Mouse (Mus musculus) brain, embryonic 14.5 days (tissue): ENCODE measurements around the gene Trim50. TPM values are rescaled to one million over a fixed set of nuclear protein-coding genes. Genes with fewer than 3 reads are reported as not detected.

Experiments
- DNase-seq: peaks from one replicate; pipeline ENCODE4 v3.0.0-alpha.2; 2011; ENCODE audit warnings: low read depth
- CTCF ChIP-seq: fragments of 200-500 bp; IDR thresholded peaks from 2 replicates; pipeline ENCODE4 v1.5.1; 2012; ENCODE audit warnings: inconsistent platforms, mild to moderate bottlenecking, moderate library complexity, borderline replicate concordance; ENCODE audit not compliant: insufficient read depth, insufficient read length; ENCODE audit errors: extremely low read depth
- POLR2A ChIP-seq: fragments of 200-500 bp; IDR thresholded peaks from 2 replicates; pipeline ENCODE4 v1.6.1; 2012; ENCODE audit warnings: mild to moderate bottlenecking, inconsistent platforms, borderline replicate concordance; ENCODE audit not compliant: poor library complexity, insufficient read depth, insufficient read length, severe bottlenecking; ENCODE audit errors: extremely low read depth
- polyA plus RNA-seq: library from polyadenylated mRNA; depleted of rRNA; stranded (reverse); fragments of >200 nt; gene quantifications from 2 replicates; pipeline ENCODE4 v1.2.3, GENCODE M21; 2012; rRNA removed

Gene Trim50
- not detected in 2 replicates for polyA plus RNA-seq

DNA sequence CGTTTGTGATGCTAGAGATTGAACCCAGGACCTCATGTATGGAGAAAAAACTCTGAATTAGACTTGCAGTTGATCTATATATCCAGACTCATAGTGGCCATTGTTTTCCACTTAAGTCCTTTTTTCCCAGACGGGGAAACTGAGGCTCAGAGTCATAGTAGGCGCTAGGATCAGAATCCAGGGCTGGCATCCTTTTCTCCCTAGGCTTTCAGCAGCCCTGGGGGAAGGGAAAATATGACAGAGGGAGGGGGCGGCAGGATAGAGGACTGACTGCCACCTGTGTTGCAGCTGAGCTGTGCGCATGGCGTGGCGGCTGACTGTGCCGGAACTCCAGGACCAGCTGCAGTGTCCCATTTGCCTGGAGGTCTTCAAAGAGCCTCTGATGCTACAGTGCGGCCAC, at the start of gene Trim50:
TSS of gene Trim50 (plus strand) at position 301 of the 400 bp plus-strand sequence.
- TF ChIP-seq POLR2A: no peak
- TF ChIP-seq CTCF: no peak
- DNase-seq: no peak

DNA sequence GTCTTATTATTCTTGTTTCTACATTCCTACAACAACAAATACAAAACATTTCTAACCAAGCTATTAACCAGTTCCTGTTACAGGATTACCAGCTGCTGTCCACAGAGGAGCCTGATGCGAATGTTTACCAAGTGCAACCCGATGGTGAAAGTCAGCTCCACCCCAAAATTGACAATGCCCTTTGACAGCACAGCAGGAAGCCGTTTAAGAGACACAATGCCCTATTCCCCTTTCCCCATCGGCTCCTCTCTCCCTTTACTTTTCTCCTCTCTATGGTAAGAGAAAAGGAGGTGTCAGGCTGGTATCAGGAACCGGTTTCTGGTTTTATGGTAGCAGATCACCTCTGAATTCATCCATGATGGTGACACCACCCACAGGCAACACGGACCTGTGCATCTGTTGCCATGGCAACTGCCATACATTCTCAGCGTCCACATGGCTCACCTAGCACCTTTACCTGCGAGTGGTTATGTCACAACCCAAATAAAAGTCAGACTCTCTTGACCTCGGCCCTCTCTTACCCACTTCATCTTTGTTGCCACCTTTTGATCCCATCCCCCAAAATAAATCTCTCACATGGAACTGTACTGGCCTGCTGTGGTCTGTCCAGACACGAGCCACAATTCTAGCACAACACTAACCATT, 46.7 kb upstream of the Trim50 start:
- no peak for DNase-seq
- TF ChIP-seq CTCF: no peak
- no peak for TF ChIP-seq POLR2A

DNA sequence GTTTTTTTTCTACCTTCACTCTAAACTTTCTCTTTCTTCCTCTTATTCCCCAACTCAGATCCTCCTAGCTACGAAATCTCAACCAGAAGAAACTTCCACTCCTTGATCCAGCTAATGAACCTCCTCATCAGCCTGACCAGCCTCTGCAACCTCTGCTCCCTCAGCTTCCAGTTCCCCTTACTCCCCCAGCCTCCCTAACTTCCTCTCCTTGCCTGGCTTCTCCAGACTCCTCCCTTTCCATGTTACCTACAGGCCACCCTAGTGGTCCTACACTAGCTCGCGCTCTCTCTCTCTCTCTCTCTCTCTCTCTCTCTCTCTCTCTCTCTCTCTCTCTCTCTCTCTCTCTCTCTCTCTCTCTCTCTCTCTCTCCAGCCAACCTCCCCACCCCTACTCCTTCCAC, 36.9 kb upstream of the Trim50 start:
- no peak for TF ChIP-seq POLR2A
- no peak for TF ChIP-seq CTCF
- DNase-seq: no peak

DNA sequence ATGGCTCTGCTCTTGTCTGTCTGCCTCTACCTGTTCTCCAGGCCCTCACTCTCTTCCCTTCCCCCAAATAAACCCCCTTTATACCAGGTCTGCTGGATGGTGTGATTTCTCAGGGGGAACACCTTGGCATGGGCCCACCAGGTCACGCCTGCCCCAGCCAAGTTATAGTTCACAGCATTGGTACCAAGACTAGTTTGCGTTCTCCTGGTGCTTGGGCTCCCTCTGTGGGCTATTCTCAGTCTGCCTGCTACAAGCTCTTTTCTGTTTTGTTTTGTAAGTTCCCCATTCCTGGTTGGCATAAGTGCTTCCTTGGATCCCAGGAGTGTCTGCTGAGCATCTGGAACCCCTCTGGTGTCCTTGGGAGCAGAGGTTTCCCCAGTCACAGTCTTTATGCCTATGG, 33.2 kb upstream of the Trim50 start:
- DNase-seq: peak; percentile 10
- TF ChIP-seq CTCF (0 out of 2 replicates have a peak, but pooled peaks have one; percentile 8), POLR2A (no peak)

DNA sequence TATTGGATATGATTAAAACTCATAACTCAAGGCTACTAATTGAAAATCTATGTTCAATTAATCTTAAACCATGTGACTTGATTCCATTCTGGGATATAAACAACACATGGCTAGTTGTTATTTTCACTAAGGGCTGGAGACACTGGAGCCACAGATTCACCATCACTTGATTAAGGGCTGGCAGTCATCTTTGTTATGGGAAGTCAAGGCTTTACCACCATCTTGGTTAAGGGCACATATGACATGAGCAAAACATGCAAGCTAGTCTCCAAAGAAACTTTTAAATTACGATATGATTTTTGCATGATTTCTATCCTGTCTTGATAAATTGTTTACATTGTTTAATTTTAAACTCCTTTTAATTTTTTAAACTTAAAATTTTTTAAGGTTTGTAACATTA, 30.9 kb upstream of the Trim50 start:
- TF ChIP-seq CTCF (no peak), POLR2A (no peak)
- no peak for DNase-seq

DNA sequence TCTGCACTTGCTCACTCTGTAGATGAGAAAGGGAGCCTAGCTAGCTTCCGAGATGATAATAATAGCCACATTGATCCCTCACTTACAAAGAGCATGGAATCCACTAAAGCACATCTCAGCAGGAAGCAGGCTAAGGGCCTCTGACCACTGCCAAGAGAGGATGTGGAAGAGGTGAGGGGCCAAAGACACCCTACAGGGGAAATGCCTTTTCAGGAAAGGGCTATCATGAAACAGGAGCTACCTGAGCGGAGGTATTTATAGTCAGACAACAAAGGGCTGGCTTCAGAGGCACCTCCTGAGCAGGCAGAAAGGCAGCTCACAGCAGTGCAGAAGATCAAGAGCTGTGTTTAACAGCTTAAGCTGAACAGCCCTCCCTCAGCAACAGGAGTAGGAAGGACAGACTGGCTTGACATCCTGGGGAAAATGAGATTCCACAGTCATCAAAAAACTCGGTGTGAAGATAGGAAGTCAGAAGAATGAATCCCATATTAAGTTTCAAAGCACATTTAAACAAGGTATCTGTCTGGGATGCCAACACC, 26.9 kb upstream of the Trim50 start:
- peak; percentile 71 for DNase-seq
- TF ChIP-seq POLR2A: no peak
- TF ChIP-seq CTCF: no peak

DNA sequence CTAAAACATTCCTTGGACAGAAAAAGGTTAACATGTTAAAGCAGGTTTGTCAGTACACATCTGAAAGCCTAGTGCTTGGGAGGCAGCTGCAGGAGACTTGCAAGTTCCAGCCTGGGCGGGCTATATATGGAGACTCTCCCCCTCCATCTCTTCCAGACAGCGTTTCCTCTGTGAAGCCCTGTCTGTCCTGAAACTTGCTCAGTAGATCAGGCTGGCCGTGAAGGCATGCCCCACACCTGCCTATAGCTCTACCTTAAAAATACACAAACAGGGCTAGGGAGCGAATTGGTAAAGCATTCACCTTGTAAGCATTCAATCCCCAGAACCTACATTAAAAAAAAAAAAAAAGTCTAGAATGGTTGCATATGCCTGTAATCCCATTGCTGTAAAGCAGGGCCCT, 23.6 kb upstream of the Trim50 start:
- DNase-seq: no peak

DNA sequence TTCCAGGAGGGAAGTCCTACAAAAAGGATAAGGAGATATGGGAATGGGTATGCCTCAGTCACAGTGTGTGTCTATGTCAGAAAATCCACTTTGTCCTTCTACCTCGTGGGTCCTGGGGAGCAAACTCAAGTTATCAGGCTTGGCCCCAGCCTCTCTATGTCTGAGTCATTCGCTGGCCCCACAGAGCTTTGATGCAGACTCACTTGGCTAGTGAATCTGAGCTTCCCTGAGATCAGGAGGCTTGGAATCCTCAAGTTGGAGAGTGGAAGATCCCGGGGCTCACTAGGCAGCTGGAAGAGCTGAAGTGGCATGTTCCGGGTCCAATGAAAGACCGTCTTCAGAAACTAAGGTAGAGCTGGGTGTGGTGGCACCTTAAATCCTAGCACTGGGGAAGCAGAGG, 22.9 kb upstream of the Trim50 start:
- DNase-seq: no peak
- TF ChIP-seq CTCF: no peak
- no peak for TF ChIP-seq POLR2A

More for the DNA sequence above, 23.6 kb upstream of the Trim50 start:
- no peak for TF ChIP-seq CTCF
- no peak for TF ChIP-seq POLR2A

DNA sequence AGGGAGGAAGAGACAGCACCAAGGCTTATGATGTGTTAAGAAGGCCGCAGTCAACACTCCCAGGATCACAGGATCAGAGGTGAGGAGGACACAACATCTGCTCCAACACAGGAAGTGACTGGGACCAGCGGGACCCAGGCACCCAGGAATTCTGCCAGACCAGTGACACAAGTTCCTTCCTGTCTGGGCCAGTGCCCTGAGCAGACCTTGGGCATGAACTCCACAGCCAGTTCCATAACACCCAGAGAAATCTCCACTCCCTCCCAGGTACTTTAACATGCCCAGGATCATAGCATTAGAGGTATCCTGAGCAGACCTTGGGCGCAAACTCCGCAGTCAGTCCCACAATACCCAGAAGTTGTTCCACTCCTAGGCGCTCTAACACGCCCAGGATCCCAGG, 21.9 kb upstream of the Trim50 start:
- DNase-seq: no peak
- TF ChIP-seq POLR2A: no peak
- no peak for TF ChIP-seq CTCF

DNA sequence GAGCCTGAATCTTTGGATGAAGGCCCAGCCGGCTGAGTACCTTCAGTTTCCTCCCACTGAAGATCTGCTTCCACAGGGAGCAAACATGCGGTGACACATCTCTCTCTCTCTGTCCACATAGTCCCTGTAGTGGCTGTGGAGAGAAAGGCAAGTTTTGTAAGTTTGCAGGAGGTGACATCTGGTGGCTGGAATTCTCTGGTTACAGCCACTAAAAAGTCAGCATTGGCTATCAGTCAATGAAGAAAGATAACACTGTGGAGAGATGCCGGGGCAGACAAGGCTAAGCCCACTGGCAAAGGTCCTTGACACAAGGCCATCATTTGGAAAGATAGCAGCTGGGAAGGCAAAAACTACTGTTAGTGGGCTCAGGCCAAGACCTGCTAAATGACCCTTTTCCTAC, 15.5 kb upstream of the Trim50 start:
- TF ChIP-seq CTCF (peak; percentile 3; the same call in 1 of the 2 replicates), POLR2A (no peak)
- DNase-seq: no peak

DNA sequence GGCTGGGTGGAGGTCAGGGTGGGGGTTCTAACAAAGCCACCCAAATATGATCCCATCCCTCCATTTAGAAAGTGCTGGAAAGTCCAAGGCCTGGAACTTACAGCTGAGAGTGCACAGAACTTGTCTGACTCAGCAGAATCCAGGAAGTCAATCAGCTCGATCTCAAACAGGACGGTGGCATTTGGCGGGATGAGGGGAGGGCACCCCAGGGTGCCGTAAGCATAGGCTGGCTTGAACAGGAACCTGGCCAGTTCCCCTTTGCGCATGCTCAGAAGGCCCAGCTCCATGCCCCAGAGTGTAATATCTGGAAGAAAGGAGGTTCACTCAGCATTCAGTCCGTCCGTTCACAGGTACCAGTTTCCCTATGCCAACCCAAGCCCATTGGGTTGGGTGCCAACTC, 7.1 kb upstream of the Trim50 start:
- no peak for TF ChIP-seq CTCF
- TF ChIP-seq POLR2A: no peak
- no peak for DNase-seq

DNA sequence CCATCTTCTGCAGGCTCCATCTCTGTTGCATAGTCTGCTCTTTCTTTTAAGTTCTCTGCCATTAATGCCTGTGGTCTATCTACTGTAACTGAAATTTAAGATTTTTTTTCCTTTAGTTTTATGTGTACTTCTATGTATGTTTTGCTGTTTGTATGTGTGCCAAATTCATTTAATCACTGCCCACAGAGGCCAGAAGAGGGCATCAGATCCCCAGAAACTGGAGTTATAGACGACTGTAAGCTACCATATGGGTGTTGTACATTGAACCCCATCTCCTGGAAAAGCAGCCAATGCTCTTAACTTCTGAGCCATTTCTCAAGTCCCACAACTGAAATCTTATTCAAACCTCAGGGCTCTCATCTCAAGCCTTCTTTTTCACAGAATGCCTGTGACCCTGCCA, 6.7 kb upstream of the Trim50 start:
- peak; percentile 11; the same call in 1 of the 2 replicates for TF ChIP-seq CTCF
- no peak for TF ChIP-seq POLR2A
- DNase-seq: no peak
